Mouse (Mus musculus) forebrain, embryonic 16.5 days (tissue): ENCODE data around the gene Slc25a19. TPM values are rescaled to one million over a fixed set of nuclear protein-coding genes. Genes with fewer than 3 reads are reported as not detected.

ENCODE experiments used
- ATAC-seq: fragments of 200-750 bp; cut with Nextera tagmentation; 2 replicates; pipeline ENCODE4 v1.8.0; 2017; ENCODE audit warnings: mild to moderate bottlenecking, moderate library complexity
- H3K27ac ChIP-seq: fragments of 300-500 bp; sonication (generic); 2 replicates; pipeline ENCODE4 v1.5.1; 2014; ENCODE audit warnings: low read length, control low read depth
- H3K27me3 ChIP-seq: fragments of 300-500 bp; sonication (generic); replicated peaks from 2 replicates; pipeline ENCODE4 v1.6.1; 2014; ENCODE audit warnings: low read length; ENCODE audit not compliant: control insufficient read depth, insufficient read depth
- H3K36me3 ChIP-seq: fragments of 300-500 bp; sonication (generic); 2 replicates; pipeline ENCODE4 v1.6.1; 2014; ENCODE audit not compliant: control insufficient read depth, insufficient read depth
- H3K4me1 ChIP-seq: fragments of 300-500 bp; sonication (generic); replicated peaks from 2 replicates; pipeline ENCODE4 v1.6.1; 2014; ENCODE audit warnings: low read length; ENCODE audit not compliant: control insufficient read depth, insufficient read depth
- H3K4me2 ChIP-seq: fragments of 300-500 bp; sonication (generic); 2 replicates; pipeline ENCODE4 v1.6.1; 2014; ENCODE audit warnings: mild to moderate bottlenecking, low read length, control low read depth
- H3K4me3 ChIP-seq: fragments of 300-500 bp; sonication (generic); replicated peaks from 2 replicates; pipeline ENCODE4 v1.5.1; 2014; ENCODE audit warnings: mild to moderate bottlenecking, low read length, control low read depth
- H3K9ac ChIP-seq: fragments of 300-500 bp; sonication (generic); replicated peaks from 2 replicates; pipeline ENCODE4 v1.6.1; 2014; ENCODE audit warnings: low read depth, low read length, control low read depth
- H3K9me3 ChIP-seq: fragments of 300-500 bp; sonication (generic); 2 replicates; pipeline ENCODE4 v1.6.1; 2016; ENCODE audit warnings: low read length; ENCODE audit not compliant: control insufficient read depth
- WGBS: fragments of 180-500 bp; shearing (Covaris S2); extraction: QIAGEN DNeasy Blood & Tissue Kit; methylation state at CpG from one replicate; pipeline ENCODE4 v1.1.7; 2014; 5-methylcytosine and 5-hydroxymethylcytosine counted together
- polyA plus RNA-seq: library from polyadenylated mRNA; unstranded; fragments of >200 nt; fragmentation: Nextera tagmentation; extraction: Ambion mirVana; gene quantifications from 2 replicates; pipeline ENCODE4 v1.2.1, GENCODE M21; 2015

Gene Slc25a19
- polyA plus RNA-seq, 1 experiment from 2014 or later = 63.0 TPM

DNA sequence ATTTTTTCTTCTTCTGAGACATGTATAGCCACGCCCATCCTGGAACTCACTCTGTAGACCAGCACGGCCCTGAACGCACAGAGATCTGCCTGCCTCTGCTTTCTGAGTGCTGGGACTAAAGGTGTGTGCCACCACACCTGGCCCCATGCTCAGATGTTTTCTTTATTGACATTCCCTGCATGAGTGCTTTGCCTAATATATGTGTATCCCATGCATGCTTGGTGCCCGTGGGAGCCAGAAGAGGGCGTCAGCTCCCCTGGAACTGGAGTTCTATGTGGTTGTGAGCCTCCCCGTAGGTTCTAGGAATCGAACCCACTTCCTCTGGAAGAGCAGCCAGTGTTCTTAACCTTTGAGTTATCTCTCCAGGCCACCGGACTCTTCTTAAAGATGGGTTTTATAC lies 6.9 kb upstream of the Slc25a19 start:
- Histone ChIP-seq H3K9me3 (no peaks in the 10 kb centered on the region), H3K4me2 (no peak overlapping the region), H3K4me1 (no peaks in the 10 kb centered on the region), H3K27ac (no peak overlapping the region), H3K36me3 (no peaks in the 10 kb centered on the region), H3K4me3 (no peak overlapping the region), H3K27me3 (no peaks in the 10 kb centered on the region), H3K9ac (no peak overlapping the region)
- WGBS = 84% methylated on average over 8 of the region's 8 CpGs
- no peak for ATAC-seq

DNA sequence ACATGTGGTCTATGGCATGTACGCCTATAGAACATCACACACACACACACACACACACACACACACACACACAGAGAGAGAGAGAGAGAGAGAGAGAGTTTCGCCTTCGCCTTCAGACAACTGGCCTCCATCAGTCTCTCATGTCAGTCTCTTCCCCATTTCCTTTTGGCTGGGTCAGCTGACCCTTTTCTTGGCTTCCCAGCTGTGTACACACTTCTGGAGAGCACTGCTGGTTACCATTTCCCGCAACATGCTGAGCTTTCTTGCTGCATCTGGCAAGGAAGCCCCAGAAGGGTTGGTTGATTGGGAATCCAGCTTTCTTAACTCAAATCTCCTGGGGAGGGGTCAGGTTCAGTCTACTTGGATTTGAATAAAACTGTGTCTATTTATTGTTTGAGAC lies 6.0 kb upstream of the Slc25a19 start:
- Histone ChIP-seq H3K36me3 (no peaks in the 10 kb centered on the region), H3K4me1 (no peaks in the 10 kb centered on the region), H3K9ac (no peak overlapping the region), H3K9me3 (no peaks in the 10 kb centered on the region), H3K4me2 (no peak overlapping the region), H3K27me3 (no peaks in the 10 kb centered on the region), H3K4me3 (no peak overlapping the region), H3K27ac (no peak overlapping the region)
- 84% methylated on average over 4 of the region's 4 CpGs for WGBS
- no peak for ATAC-seq

DNA sequence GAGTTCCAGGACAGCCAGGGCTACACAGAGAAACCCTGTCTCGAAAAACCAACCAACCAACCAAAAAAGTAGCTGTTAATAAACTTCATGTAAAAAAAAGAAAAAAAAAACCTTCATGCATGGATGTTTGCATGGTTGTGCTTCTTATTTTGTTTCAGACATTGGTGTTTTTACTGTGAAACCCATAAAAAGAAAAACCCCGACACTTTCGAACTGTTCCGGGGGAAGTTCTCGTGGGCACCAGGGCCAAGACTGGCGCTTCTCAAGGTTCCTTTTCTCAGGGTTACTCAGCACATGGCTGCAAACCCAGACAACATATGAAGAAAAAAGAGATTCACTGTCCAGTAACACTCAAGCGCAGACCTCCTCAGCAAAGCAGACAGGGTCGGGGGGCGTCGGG lies 4.8 kb upstream of the Slc25a19 start:
- Histone ChIP-seq H3K4me2 (no peak overlapping the region), H3K27me3 (no peaks in the 10 kb centered on the region), H3K4me1 (0 out of 2 replicates have a peak, but pooled peaks cover 3% of the 10 kb centered on the region), H3K27ac (no peak overlapping the region), H3K36me3 (no peaks in the 10 kb centered on the region), H3K4me3 (no peak overlapping the region), H3K9me3 (no peaks in the 10 kb centered on the region), H3K9ac (no peak overlapping the region)
- no peak for ATAC-seq
- WGBS = 89% methylated on average over 10 of the region's 10 CpGs

DNA sequence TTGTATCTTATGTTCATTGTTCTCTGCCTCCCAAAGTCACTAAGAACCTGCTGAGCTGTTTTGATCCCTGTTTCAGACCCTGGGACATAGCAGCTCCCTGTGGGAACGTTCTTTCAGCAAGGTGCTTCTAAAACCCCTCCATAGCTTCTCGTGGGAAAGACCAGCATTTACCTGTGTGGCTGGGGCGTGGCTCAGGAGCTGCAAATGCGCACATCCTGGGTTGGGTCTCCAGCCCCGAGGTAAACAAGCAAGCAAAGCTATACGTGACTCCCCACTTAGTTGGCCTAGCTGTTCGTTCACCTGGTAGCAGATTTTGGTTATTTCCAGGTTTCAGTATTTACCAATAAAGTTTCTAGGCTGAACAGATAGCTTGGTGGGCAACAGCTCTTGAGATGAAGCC lies 4.2 kb upstream of the Slc25a19 start:
- no peak overlapping the region for H3K4me3 ChIP-seq
- H3K27me3 ChIP-seq = no peaks in the 10 kb centered on the region
- H3K36me3 ChIP-seq = no peaks in the 10 kb centered on the region
- no peak overlapping the region for H3K27ac ChIP-seq
- H3K9me3 ChIP-seq = no peaks in the 10 kb centered on the region
- no peak overlapping the region for H3K4me2 ChIP-seq
- peaks cover 7% of the 10 kb centered on the region for H3K4me1 ChIP-seq
- no peak overlapping the region for H3K9ac ChIP-seq
- WGBS = 76% methylated on average over 7 of the region's 7 CpGs
- no peak for ATAC-seq

DNA sequence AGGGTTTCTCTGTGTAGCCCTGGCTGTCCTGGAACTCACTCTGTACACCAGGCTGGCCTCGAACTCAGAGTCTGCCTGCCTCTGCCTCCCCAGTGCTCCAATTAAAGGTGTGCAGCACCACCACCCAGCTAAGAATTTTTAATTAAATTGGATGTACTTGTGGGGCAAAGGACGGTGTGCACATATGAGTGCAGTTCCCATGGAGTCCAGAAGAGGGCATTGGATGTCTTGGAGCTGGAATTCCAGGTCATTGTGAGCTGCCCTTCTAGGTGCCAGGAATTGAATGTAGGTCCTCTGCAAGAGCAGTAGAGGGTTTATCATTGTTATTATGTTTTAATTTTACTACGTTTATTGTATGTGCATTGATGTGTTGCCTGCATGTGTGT lies 3.4 kb upstream of the Slc25a19 start:
- no peak overlapping the region for H3K4me3 ChIP-seq
- H3K4me1 ChIP-seq = peaks cover 12% of the 10 kb centered on the region
- ATAC-seq = no peak
- no peaks in the 10 kb centered on the region for H3K27me3 ChIP-seq
- 15% methylated on average over 3 of the region's 3 CpGs for WGBS
- H3K9me3 ChIP-seq = no peaks in the 10 kb centered on the region
- no peaks in the 10 kb centered on the region for H3K36me3 ChIP-seq
- no peak overlapping the region for H3K4me2 ChIP-seq
- H3K9ac ChIP-seq = no peak overlapping the region
- H3K27ac ChIP-seq = no peak overlapping the region

DNA sequence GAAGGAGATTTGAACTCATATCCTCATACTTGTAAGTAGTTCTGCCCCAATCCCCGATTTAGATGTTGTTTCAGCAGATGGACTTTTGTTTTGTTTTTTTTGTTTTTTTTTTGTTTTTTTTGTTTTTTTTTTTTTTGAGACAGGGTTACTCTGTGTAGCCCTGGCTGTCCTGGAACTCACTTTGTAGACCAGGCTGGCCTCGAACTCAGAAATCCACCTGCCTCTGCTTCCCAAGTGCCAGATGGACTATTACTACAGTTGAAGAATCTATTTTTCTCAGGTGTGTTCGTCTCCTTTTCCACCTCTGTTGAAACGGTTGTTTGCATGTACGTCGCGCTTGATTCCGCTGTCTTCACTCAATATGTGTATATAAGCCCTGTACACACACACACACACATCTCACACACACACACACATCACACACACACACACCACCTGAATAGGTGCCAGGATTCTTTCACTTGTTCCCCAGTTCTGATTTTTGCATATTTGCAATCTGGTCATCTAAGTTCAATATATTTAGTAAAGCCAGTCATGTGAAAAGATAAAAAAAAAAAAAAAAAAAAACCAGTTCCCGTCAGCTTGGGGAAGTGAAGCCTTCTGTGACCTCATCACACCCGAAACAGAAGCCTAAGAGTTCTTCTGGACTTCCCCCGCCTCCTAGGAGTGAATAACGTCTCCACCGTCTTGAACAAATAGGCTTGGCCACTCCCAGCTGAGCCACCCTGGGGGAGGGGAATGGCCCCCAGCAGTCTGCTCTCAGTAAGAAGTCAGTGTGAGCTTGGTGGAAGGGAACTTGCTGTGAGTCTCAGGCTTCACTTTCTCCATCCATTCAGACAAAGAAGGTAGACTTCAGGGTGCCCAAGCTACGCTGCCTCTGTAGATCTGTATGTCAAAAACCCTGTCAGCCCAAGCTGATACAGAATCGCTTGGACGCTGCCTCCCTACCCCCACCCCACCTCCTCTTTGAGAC lies 2.7 kb upstream of the Slc25a19 start:
- Histone ChIP-seq H3K4me3 (no peak overlapping the region), H3K36me3 (no peaks in the 10 kb centered on the region), H3K27me3 (no peaks in the 10 kb centered on the region), H3K4me1 (peaks cover 12% of the 10 kb centered on the region), H3K9ac (no peak overlapping the region), H3K9me3 (no peaks in the 10 kb centered on the region), H3K27ac (no peak overlapping the region), H3K4me2 (no peak overlapping the region)
- no peak for ATAC-seq
- 50% methylated on average over 16 of the region's 16 CpGs for WGBS

DNA sequence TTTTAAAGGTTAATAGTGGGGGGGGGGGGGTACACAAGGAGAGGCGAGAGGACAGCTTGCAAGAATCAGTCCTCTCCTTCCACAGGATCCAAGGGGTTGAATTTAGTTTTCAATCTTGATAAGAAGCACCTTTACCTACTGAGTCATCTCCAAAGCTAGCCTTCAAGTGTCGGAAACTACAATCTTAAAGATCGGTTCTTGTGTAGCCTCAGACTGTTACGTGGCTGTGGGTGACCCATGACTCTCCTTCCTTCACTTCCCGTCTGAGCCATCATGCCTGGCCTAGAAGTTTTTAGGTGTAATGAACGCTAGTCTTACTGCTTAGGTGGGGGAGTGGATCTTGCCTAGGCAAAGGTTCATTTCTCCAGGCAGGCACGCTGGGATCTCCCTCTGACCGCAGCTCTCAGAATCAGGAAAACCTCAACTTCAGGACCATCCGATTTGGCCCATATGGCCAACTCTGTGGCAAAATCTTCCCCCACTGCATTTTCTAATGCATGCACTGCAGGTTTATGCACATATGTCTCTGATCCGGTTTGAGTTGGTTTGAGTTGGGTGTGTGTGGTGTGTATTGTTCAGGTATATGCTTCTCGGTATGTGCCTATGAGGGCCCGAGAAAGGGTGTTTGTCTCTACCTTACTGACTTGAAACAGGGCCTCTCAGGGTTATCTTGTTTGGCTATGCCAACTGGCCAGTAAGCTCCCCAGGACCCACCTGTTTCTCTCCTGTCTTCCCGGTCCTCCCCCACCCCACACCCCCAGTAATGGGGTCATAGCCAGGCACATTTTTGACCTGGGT lies 1.8 kb upstream of the Slc25a19 start:
- H3K4me1 ChIP-seq = peaks cover 12% of the 10 kb centered on the region
- no peak overlapping the region for H3K27ac ChIP-seq
- no peak overlapping the region for H3K4me3 ChIP-seq
- no peaks in the 10 kb centered on the region for H3K27me3 ChIP-seq
- H3K36me3 ChIP-seq = no peaks in the 10 kb centered on the region
- H3K9ac ChIP-seq = no peak overlapping the region
- 93% methylated on average over 13 of the region's 13 CpGs for WGBS
- no peaks in the 10 kb centered on the region for H3K9me3 ChIP-seq
- H3K4me2 ChIP-seq = no peak overlapping the region
- no peak for ATAC-seq

DNA sequence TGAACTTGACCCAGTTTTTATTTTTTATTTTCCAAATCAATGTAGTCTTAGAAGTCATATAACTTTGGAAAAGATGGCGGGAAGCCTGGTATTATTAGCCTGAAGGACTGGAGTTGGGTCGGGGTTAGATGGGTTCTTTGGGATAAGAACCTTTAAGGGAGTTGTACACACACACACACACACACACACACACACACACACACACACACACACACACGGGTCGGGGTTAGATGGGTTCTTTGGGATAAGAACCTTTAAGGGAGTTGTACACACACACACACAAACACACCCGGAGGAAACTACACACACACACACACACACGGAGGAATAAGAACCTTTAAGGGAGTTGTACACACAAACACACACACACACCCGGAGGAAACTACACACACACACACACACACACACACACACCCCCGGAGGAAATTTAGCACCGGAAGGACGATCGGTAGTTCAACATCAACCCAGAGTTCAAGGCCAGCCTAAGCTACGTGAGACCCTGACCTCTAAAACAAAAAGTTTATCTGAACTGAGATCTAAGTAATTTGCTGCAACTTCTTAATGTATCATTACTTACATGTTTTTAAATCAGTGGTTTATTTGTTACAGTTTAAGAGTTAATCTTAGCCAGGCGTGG lies 488 bp upstream of the Slc25a19 start:
- WGBS = 57% methylated on average over 13 of the region's 13 CpGs
- H3K9ac ChIP-seq = peak overlapping the region; percentile 51
- H3K27ac ChIP-seq = no peak overlapping the region

More for the DNA sequence above, 488 bp upstream of the Slc25a19 start:
- peak overlapping the region; percentile 56 for H3K4me2 ChIP-seq
- peaks cover 12% of the 10 kb centered on the region for H3K4me1 ChIP-seq
- peak overlapping the region; percentile 63 for H3K4me3 ChIP-seq
- no peaks in the 10 kb centered on the region for H3K27me3 ChIP-seq
- ATAC-seq = peak; percentile 16
- no peaks in the 10 kb centered on the region for H3K36me3 ChIP-seq
- H3K9me3 ChIP-seq = no peaks in the 10 kb centered on the region
